In the genomic region with DNA sequence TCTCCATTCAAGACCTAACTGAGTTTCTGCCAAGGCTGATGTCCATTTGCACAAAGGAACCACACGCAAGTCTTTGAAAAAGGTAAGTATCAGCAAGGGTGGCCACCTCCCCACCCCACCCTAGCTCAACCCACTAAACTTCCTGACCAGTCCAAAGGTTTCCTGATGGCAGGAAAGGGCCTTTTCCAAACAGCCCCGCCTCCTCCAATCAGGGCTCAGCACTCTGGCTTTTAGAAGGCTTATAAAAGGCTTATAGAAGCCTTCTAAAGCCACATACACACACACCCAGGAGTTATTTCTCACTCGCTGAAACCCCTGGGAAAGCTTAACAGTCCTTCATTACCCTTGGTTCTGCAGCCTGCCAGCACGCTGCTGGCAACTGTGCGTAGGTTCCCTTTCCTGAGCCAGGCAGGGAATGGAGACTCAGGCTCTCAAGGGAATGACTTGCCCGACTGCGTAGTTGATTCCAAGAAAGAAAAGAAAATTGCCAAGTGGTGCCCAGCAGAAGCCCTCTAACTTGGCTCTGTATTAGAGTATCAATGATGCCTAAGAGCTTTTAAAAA, we compare ENCODE assay signal across 16 mouse cellular contexts. TPM values are rescaled to one million over a fixed set of nuclear protein-coding genes. Genes with fewer than 3 reads are reported as not detected.
A peak's percentile ranks its signal among the peaks of the same experiment; 100 is the strongest.
DNase-seq lines count a peak whose midpoint lies in the region; ATAC-seq and TF ChIP-seq lines count a peak whose summit lies in the region.
"Had no signal": no experiment of that assay in that cellular context is flagged by ENCODE, and none has a peak within 500 bp of the region (broad histone marks: within the 10 kb centered on the region; RNA-seq: fewer than 3 reads in every experiment).

No protein-coding gene starts in this region.

- no peak overlapping the region for H3K9ac ChIP-seq in intestine, postnatal 0 days (ENCODE audit: low read depth, low read length)
- H3K9ac ChIP-seq in liver, postnatal 0 days (replicated peaks): no peak overlapping the region
- H3K9ac ChIP-seq: heart, embryonic 15.5 days; hindbrain, embryonic 13.5 days had no signal

- H3K9me3 ChIP-seq in intestine, postnatal 0 days (ENCODE audit: control insufficient read depth): no peaks in the 10 kb centered on the region
- H3K9me3 ChIP-seq in liver, postnatal 0 days (ENCODE audit: low read length): no peaks in the 10 kb centered on the region
- H3K9me3 ChIP-seq: heart, embryonic 15.5 days; hindbrain, embryonic 13.5 days had no signal

- no peak overlapping the region for H3K4me2 ChIP-seq in intestine, postnatal 0 days (replicated peaks; ENCODE audit: low read depth)
- no peak overlapping the region for H3K4me2 ChIP-seq in liver, postnatal 0 days (ENCODE audit: low read depth, low read length)
- H3K4me2 ChIP-seq: heart, embryonic 15.5 days; hindbrain, embryonic 13.5 days had no signal

- ATAC-seq in intestine, postnatal 0 days: peak; percentile 33; the same call in 1 of the 2 replicates
- no peak for ATAC-seq in liver, postnatal 0 days

- WGBS in intestine, postnatal 0 days: 41% methylated on average over 7 of the region's 7 CpGs
- 57% methylated on average over 7 of the region's 7 CpGs for WGBS in liver, postnatal 0 days (ENCODE audit: insufficient replicate concordance)

- TF ChIP-seq CTCF in intestine, postnatal 0 days (IDR thresholded peaks at IDR 0.05; ENCODE audit: low read depth): no peak
- no peak for TF ChIP-seq CTCF in liver, postnatal 0 days (IDR thresholded peaks at IDR 0.05; ENCODE audit: low read depth)

- no peaks in the 10 kb centered on the region for H3K27me3 ChIP-seq in intestine, postnatal 0 days (replicated peaks; ENCODE audit: control insufficient read depth, insufficient read depth, low read length)
- H3K27me3 ChIP-seq in liver, postnatal 0 days (ENCODE audit: insufficient read depth, low read length): no peaks in the 10 kb centered on the region
- H3K27me3 ChIP-seq: heart, embryonic 15.5 days; hindbrain, embryonic 13.5 days had no signal

- no peak overlapping the region for H3K4me3 ChIP-seq in intestine, postnatal 0 days (ENCODE audit: low read depth, low read length)
- no peak overlapping the region for H3K4me3 ChIP-seq in liver, postnatal 0 days (ENCODE audit: low read depth, low read length)
- H3K4me3 ChIP-seq: heart, embryonic 15.5 days; hindbrain, embryonic 13.5 days had no signal

- peak; percentile 3 for DNase-seq in adrenal gland, adult 8-10 months
- no peak for DNase-seq in adrenal gland, adult 18-20 months (ENCODE audit: low spot score in 2 of 2)
- DNase-seq in heart, adult 18-20 months: peak; percentile 2 to 6
- no peak for DNase-seq in heart, adult 9 months (ENCODE audit: low spot score in 2 of 2)
- peak; percentile 8 for DNase-seq in ZHBTc4 (ENCODE audit: low read depth, low spot score)
- DNase-seq in liver, postnatal 0 days: no peak
- no peak for DNase-seq in cerebellum, postnatal 36 days
- DNase-seq: cerebellum, adult 18-20 months; embryo, embryonic 11 days; gastrocnemius, postnatal 14 days; layer of hippocampus, adult 9-11 months; lung, postnatal 36 days; thymus, adult 18-20 months had no signal

- H3K36me3 ChIP-seq in intestine, postnatal 0 days (ENCODE audit: control insufficient read depth, insufficient read depth): no peaks in the 10 kb centered on the region
- H3K36me3 ChIP-seq in liver, postnatal 0 days (replicated peaks; ENCODE audit: insufficient read depth, low read length): no peaks in the 10 kb centered on the region
- H3K36me3 ChIP-seq: heart, embryonic 15.5 days; hindbrain, embryonic 13.5 days had no signal

- no peak overlapping the region for H3K27ac ChIP-seq in intestine, postnatal 0 days (ENCODE audit: low read depth, low read length)
- H3K27ac ChIP-seq in liver, postnatal 0 days (ENCODE audit: low read depth): no peak overlapping the region
- H3K27ac ChIP-seq: heart, embryonic 15.5 days; hindbrain, embryonic 13.5 days had no signal

- no peak for TF ChIP-seq EP300 in liver, postnatal 0 days (IDR thresholded peaks at IDR 0.05; ENCODE audit: low read depth)

- 0 out of 2 replicates have a peak, but pooled peaks cover 3% of the 10 kb centered on the region for H3K4me1 ChIP-seq in intestine, postnatal 0 days (replicated peaks; ENCODE audit: control insufficient read depth, insufficient read depth, low read length)
- no peaks in the 10 kb centered on the region for H3K4me1 ChIP-seq in liver, postnatal 0 days (ENCODE audit: insufficient read depth)
- H3K4me1 ChIP-seq: hindbrain, embryonic 13.5 days had no signal

RNA-seq across cellular contexts. Expression of gene Ptprg, which starts 49.4 kb away (rescaled TPM):
- total RNA-seq in adrenal gland, adult 8-10 months (2022): 100 to 1,000 TPM in 3 of 4 experiments, 10 to 100 TPM in 1; 96.2 to 135 (median 118) TPM
- total RNA-seq in adrenal gland, adult 18-20 months (2021): 100 to 1,000 TPM in 1 of 2 experiments, 10 to 100 TPM in 1; 78.0 to 111 TPM
- 10 to 100 TPM; 46.4 to 51.8 TPM for total RNA-seq in heart, adult 18-20 months (2021)
- 3.7 and 6.9 TPM in 2 replicates for polyA plus RNA-seq in intestine, postnatal 0 days (2015; fragmentation: Nextera tagmentation; extraction: Ambion mirVana)
- 1.7 and 2.7 TPM in 2 replicates for polyA plus RNA-seq in liver, postnatal 0 days (2015; fragmentation: Nextera tagmentation; extraction: Ambion mirVana)

Comparison
In these comparisons a context has a peak if more than half of its experiments do, and no peak if none do; other contexts are left out.
1. DNase-seq: peak in adrenal gland, adult 8-10 months (single experiment), heart, adult 18-20 months (2 of 2) and ZHBTc4 (single experiment); none in adrenal gland, adult 18-20 months (0 of 2), heart, adult 9 months (0 of 2), liver, postnatal 0 days (single experiment) and cerebellum, postnatal 36 days (0 of 2).